Mouse (Mus musculus): ENCODE data around the gene Tbcc. TPM values are rescaled to one million over a fixed set of nuclear protein-coding genes. Genes with fewer than 3 reads are reported as not detected.

The Tbcc gene
- polyA plus RNA-seq, 1 experiment = 2.2 TPM

GRCm38 (mm10) chr17:46879841-46880311, 10.6 kb upstream of the Tbcc start:
- TF ChIP-seq TAL1 (IDR thresholded peaks at IDR 0.05; ENCODE audit: low read length) = no peak
- no peak for TF ChIP-seq GATA1 (IDR thresholded peaks at IDR 0.05; ENCODE audit: low read length)
- Histone ChIP-seq H3K4me1 (ENCODE audit: control insufficient read depth) (peaks cover 30% of the 10 kb centered on the region), H3K9me3 (ENCODE audit: control insufficient read depth, low read length) (no peaks in the 10 kb centered on the region), H3K36me3 (ENCODE audit: control insufficient read depth) (no peaks in the 10 kb centered on the region), H3K4me3 (replicated peaks) (no peak overlapping the region), H3K27me3 (ENCODE audit: control insufficient read depth) (no peaks in the 10 kb centered on the region)

- TF ChIP-seq TAL1 (IDR thresholded peaks at IDR 0.05; ENCODE audit: low read length) = no peak
- TF ChIP-seq GATA1 (IDR thresholded peaks at IDR 0.05; ENCODE audit: low read length) = no peak
- H3K36me3 ChIP-seq (ENCODE audit: control insufficient read depth) = no peaks in the 10 kb centered on the region
- H3K4me3 ChIP-seq (replicated peaks) = no peak overlapping the region
- no peaks in the 10 kb centered on the region for H3K9me3 ChIP-seq (ENCODE audit: control insufficient read depth, low read length)
- peaks cover 35% of the 10 kb centered on the region for H3K4me1 ChIP-seq (ENCODE audit: control insufficient read depth)
- H3K27me3 ChIP-seq (ENCODE audit: control insufficient read depth) = no peaks in the 10 kb centered on the region
Observed at GRCm38 (mm10) chr17:46880322-46880721, 10.2 kb upstream of the Tbcc start.

- TF ChIP-seq GATA1 (IDR thresholded peaks at IDR 0.05; ENCODE audit: low read length) (no peak), TAL1 (IDR thresholded peaks at IDR 0.05; ENCODE audit: low read length) (no peak)
- Histone ChIP-seq H3K4me1 (ENCODE audit: control insufficient read depth) (peaks cover 49% of the 10 kb centered on the region), H3K36me3 (ENCODE audit: control insufficient read depth) (no peaks in the 10 kb centered on the region), H3K4me3 (replicated peaks) (no peak overlapping the region), H3K27me3 (ENCODE audit: control insufficient read depth) (no peaks in the 10 kb centered on the region), H3K9me3 (ENCODE audit: control insufficient read depth, low read length) (no peaks in the 10 kb centered on the region)
Observed at GRCm38 (mm10) chr17:46881728-46882127, 8.8 kb upstream of the Tbcc start.

- TF ChIP-seq TAL1 (IDR thresholded peaks at IDR 0.05; ENCODE audit: low read length) = no peak
- no peak for TF ChIP-seq GATA1 (IDR thresholded peaks at IDR 0.05; ENCODE audit: low read length)
- Histone ChIP-seq H3K9me3 (ENCODE audit: control insufficient read depth, low read length) (no peaks in the 10 kb centered on the region), H3K4me3 (replicated peaks) (no peak overlapping the region), H3K36me3 (ENCODE audit: control insufficient read depth) (no peaks in the 10 kb centered on the region), H3K27me3 (ENCODE audit: control insufficient read depth) (no peaks in the 10 kb centered on the region), H3K4me1 (ENCODE audit: control insufficient read depth) (peaks cover 56% of the 10 kb centered on the region)
Observed at GRCm38 (mm10) chr17:46883107-46883506, 7.4 kb upstream of the Tbcc start.

GRCm38 (mm10) chr17:46884766-46885165, 5.7 kb upstream of the Tbcc start:
- Histone ChIP-seq H3K27me3 (ENCODE audit: control insufficient read depth) (no peaks in the 10 kb centered on the region), H3K36me3 (ENCODE audit: control insufficient read depth) (no peaks in the 10 kb centered on the region), H3K4me3 (replicated peaks) (no peak overlapping the region), H3K9me3 (ENCODE audit: control insufficient read depth, low read length) (no peaks in the 10 kb centered on the region), H3K4me1 (ENCODE audit: control insufficient read depth) (peaks cover 71% of the 10 kb centered on the region)
- TF ChIP-seq TAL1 (IDR thresholded peaks at IDR 0.05; ENCODE audit: low read length) (no peak), GATA1 (IDR thresholded peaks at IDR 0.05; ENCODE audit: low read length) (no peak)

- H3K27me3 ChIP-seq (ENCODE audit: control insufficient read depth) = no peaks in the 10 kb centered on the region
- TF ChIP-seq GATA1 (IDR thresholded peaks at IDR 0.05; ENCODE audit: low read length) = no peak
- no peak for TF ChIP-seq TAL1 (IDR thresholded peaks at IDR 0.05; ENCODE audit: low read length)
- H3K4me3 ChIP-seq (replicated peaks) = peak overlapping the region; percentile 48
- H3K4me1 ChIP-seq (ENCODE audit: control insufficient read depth) = peaks cover 71% of the 10 kb centered on the region
- no peaks in the 10 kb centered on the region for H3K9me3 ChIP-seq (ENCODE audit: control insufficient read depth, low read length)
- H3K36me3 ChIP-seq (ENCODE audit: control insufficient read depth) = no peaks in the 10 kb centered on the region
Observed at GRCm38 (mm10) chr17:46885218-46885909, 5.1 kb upstream of the Tbcc start.

GRCm38 (mm10) chr17:46885910-46886643, 4.4 kb upstream of the Tbcc start:
- H3K4me1 ChIP-seq (ENCODE audit: control insufficient read depth) = peaks cover 75% of the 10 kb centered on the region
- no peak for TF ChIP-seq TAL1 (IDR thresholded peaks at IDR 0.05; ENCODE audit: low read length)
- peak; percentile 42; the same call in 1 of the 2 replicates for TF ChIP-seq GATA1 (IDR thresholded peaks at IDR 0.05; ENCODE audit: low read length)
- no peaks in the 10 kb centered on the region for H3K36me3 ChIP-seq (ENCODE audit: control insufficient read depth)
- H3K9me3 ChIP-seq (ENCODE audit: control insufficient read depth, low read length) = no peaks in the 10 kb centered on the region
- peak overlapping the region; percentile 48 for H3K4me3 ChIP-seq (replicated peaks)
- H3K27me3 ChIP-seq (ENCODE audit: control insufficient read depth) = no peaks in the 10 kb centered on the region

GRCm38 (mm10) chr17:46888511-46889212, 1.8 kb upstream of the Tbcc start:
- peaks cover 12% of the 10 kb centered on the region for H3K36me3 ChIP-seq (ENCODE audit: control insufficient read depth)
- H3K27me3 ChIP-seq (ENCODE audit: control insufficient read depth) = no peaks in the 10 kb centered on the region
- TF ChIP-seq TAL1 (IDR thresholded peaks at IDR 0.05; ENCODE audit: low read length) (no peak), GATA1 (IDR thresholded peaks at IDR 0.05; ENCODE audit: low read length) (no peak)
- H3K9me3 ChIP-seq (ENCODE audit: control insufficient read depth, low read length) = no peaks in the 10 kb centered on the region
- peaks cover 80% of the 10 kb centered on the region for H3K4me1 ChIP-seq (ENCODE audit: control insufficient read depth)
- H3K4me3 ChIP-seq (replicated peaks) = peak overlapping the region; percentile 73
